Mouse (Mus musculus) urinary bladder, adult 2 months (tissue): ENCODE measurements around the gene Kif9. TPM values are rescaled to one million over a fixed set of nuclear protein-coding genes. Genes with fewer than 3 reads are reported as not detected.

ENCODE experiments used
- DNase-seq: peaks from one replicate; pipeline ENCODE4 v3.0.0; 2022; ENCODE audit warnings: low spot score
- polyA plus RNA-seq: library from polyadenylated mRNA; depleted of rRNA; stranded (reverse); fragments of >200 nt; gene quantifications from 2 replicates; pipeline ENCODE4 v1.2.3, GENCODE M21; 2012; rRNA removed

Gene Kif9
- 1.9 and 2.1 TPM in 2 replicates for polyA plus RNA-seq

GRCm38 (mm10) chr9:110476124-110477091 lies at the start of gene Kif9, which contains the start of gene Klhl18:
TSS of gene Kif9 (plus strand) at chr9:110476958.
TSS of gene Klhl18 (minus strand) at chr9:110476694.
- DNase-seq = peak; percentile 90

GRCm38 (mm10) chr9:110431241-110431640 lies 45.5 kb upstream of the Kif9 start:
- no peak for DNase-seq

- no peak for DNase-seq
These were observed 43.7 kb upstream of the Kif9 start for GRCm38 (mm10) chr9:110433045-110433444.

GRCm38 (mm10) chr9:110436041-110436440 lies 40.7 kb upstream of the Kif9 start:
- no peak for DNase-seq

DNA sequence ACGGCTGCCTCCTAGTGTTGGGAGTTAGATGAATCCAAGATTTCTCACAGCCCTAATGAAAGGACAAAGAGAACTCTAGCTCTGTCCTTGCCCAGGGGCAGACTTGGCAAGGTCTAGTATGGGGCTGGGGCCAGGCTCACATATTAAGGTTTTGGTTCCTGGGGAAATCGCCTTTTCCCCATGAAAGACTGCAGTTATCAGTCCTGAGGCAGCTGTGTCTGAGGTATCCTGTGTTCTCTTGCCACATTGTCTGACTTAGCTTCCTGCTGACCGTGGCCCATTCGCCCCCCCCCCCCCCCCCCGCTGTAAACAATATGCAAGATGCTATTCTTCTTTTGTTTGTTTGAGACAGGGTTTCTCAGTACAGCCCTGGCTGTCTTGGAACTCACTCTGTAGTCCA lies 36.7 kb upstream of the Kif9 start:
- DNase-seq = no peak

DNA sequence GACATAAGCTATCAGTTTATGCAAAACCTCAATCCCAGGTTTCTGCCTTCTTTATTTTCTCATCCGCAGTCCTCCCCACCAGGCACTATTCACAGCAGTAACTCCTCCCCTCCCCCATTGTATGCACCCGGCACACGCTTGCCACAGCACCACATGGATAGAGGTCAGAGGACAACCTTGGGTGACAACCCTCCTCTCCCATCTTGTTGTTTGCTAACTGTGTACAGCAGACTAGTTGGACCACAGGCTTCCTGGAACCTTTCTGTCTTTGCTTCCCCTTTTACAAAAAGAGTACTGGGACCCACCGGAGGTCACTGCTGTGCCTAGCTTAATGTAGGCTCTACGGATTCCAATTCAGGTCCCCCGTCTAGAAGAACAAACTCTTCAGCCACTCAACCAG lies 36.2 kb upstream of the Kif9 start:
- DNase-seq = no peak

GRCm38 (mm10) chr9:110448356-110448755 lies 28.4 kb upstream of the Kif9 start:
- no peak for DNase-seq

DNA sequence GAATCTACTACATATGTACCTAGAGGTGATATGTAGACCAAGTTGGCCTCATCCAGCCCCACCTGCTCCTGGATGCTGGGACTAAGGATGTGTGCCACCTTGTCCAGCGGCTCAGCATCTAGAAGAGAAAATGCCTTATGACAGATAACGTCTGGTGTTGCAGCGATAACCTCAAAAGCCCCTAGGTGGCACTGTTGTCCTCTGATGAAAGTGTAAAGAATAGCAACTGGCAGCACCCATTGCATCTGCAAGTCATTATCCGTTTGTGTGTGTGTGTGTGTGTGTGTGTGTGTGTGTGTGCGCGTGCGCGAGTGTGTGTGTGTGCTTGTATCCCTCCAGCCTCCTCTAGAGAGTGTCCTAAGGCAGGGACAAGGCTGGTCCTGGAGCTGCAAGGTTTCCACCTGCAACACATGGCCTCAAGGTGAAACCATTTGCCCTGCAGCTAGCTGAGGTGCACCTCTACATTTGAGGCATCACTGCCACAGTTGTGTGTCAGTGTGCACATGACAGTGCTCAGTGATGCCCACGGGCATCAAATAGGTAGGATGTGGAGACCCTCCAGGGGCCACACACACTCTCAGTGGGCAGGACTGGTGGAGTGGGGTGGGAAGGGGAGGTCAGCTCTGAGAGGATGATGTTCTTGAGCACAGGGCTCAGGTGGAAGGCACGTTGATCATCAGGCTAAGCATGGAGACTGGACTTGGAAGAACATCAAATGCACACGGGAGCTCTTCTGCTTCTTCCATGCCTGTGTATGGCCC lies 27.7 kb upstream of the Kif9 start:
- no peak for DNase-seq

GRCm38 (mm10) chr9:110452523-110452922 lies 24.2 kb upstream of the Kif9 start:
- no peak for DNase-seq

DNA sequence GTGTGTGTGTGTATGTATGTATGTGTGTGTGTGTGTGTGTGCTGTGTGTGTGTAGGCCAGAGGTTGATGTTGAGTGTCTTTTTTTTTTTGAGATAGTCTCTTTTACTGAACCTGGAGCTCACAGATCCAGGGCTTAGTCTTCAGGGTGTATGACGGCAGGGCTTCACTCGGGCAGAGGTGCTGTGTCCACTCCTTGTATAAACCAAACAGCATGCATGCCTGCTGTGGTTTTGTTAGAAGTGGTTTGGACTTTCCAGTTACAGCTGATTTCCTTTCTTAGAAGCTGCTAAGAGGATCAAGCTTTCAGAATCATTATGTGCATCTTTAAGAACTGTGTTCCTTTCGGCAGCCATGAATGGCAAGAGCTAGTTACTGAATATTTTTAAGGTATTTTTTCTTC lies 18.8 kb upstream of the Kif9 start:
- DNase-seq = no peak

GRCm38 (mm10) chr9:110459145-110459727 lies 17.5 kb upstream of the Kif9 start:
- DNase-seq = no peak

DNA sequence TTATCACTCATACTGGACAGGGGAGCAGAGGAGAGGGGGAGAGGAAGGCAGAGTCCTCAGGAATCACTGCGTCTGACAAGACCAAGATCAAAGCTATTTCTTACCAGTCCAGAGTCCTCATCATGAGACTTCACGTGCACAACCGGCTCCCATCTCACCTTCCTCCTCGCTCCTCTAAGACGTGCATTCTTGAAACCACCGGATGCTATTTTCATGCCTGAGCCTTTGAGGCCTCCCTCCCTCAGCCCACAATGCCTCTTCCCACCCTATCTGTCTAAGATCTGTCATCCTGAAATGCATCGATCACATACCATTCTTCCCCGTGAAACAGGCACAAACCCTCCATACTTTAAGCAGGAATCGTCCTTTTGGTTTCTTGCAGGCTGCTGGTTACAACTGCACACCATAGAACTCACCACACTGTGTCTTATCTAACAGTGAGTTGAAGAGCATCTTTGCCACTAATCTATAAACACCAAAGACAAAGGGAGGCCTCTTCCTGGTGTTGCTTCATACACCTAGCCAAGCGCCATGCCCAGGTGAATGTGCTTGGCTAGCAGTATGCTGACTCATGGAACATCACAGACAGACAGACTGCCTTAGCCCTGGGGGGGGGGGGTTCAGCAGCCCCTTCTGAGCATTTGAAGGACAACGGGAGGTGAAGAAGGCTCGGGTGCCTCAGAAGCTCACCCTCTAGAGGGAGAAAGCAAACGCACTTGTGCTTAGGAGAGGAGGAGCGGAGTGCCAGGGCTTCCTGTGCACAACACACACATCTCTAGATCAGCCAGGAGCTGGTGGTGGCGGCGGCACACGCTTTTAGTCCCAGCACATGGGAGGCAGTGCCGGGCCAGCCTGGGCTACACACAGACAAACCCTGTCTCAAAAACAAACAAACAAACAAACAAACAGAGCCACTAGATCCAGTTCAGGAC lies 15.6 kb upstream of the Kif9 start:
- DNase-seq = no peak

- DNase-seq = no peak
These were observed 14.4 kb upstream of the Kif9 start for GRCm38 (mm10) chr9:110462321-110462720.

GRCm38 (mm10) chr9:110463983-110464591 lies 12.7 kb upstream of the Kif9 start:
- no peak for DNase-seq

GRCm38 (mm10) chr9:110465336-110465735 lies 11.4 kb upstream of the Kif9 start:
- no peak for DNase-seq

DNA sequence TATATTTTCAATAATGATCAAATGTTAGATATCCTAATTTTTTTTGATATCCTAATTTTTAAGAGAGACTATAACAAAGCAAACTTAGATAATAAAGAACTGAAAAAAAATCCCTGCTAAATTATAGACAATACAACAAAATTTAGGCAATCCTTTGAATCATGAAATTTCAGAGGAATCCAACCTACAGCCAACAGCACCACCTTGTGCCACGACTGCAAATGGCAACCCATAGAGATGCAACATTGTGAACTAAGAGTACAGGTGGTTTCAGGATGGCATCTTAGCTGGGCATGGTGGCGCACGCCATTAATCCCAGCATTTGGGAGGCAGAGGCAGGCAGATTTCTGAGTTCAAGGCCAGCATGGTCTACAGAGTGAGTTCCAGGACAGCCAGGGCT lies 10.6 kb upstream of the Kif9 start:
- no peak for DNase-seq

- DNase-seq = no peak
These were observed 1.2 kb downstream of the Kif9 start for GRCm38 (mm10) chr9:110477951-110478350.

DNA sequence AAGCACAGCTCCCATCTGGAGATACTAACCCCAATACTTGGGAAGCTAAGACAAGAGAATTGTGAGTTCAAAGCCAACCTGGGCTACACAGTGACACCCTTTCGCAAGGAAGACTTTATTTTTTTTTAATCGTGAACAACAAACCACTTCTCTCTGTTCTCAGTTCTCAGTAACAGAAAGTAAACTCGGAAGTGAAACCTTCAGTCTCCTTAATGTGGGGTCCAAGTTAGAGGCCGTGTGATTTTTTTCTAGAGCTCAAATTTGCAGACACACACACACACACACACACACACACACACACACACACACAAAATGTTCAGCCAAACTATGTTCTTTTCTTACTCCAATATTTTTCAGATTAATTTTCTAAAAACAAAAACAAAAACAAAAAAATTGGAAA lies 1.9 kb downstream of the Kif9 start:
- no peak for DNase-seq

DNA sequence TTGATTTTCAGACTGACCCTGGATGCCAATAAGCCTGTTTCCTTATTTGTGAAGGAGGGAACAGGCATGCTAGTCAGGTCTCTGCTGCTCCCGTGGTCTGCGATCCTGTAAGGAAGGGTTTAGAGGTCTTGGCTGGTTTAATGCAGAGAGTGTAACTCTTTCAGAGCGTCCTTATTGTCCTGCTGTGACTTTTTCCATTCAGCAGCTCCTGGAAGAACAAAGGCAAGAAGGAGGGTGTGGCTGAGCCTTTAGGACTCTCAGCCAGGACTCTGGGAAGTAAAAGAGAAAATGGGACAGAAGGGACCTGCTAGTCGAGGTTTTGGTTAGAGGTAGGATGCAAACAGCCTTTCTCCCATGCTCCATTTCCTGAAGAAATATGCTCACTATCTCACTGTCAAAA lies 12.1 kb downstream of the Kif9 start:
- DNase-seq = no peak

- DNase-seq = no peak
These were observed 14.2 kb downstream of the Kif9 start for GRCm38 (mm10) chr9:110490913-110491312.

GRCm38 (mm10) chr9:110525737-110526136 lies 49.0 kb downstream of the Kif9 start:
- DNase-seq = no peak
